Mouse (Mus musculus) retina, adult 2 months (tissue): Measurements from ENCODE around the gene Ndufb10.
A peak's percentile ranks its signal among the peaks of the same experiment; 100 is the strongest.
"Not testable (repeated sequence)": the region's sequence is repeated elsewhere in the genome, so short reads cannot be mapped to it uniquely, and the experiment has no call there.

ENCODE experiments used
- DNase-seq: peaks from one replicate; pipeline ENCODE4 v3.0.0-alpha.2; 2012; ENCODE audit warnings: low read depth, low spot score

Gene Ndufb10

DNA sequence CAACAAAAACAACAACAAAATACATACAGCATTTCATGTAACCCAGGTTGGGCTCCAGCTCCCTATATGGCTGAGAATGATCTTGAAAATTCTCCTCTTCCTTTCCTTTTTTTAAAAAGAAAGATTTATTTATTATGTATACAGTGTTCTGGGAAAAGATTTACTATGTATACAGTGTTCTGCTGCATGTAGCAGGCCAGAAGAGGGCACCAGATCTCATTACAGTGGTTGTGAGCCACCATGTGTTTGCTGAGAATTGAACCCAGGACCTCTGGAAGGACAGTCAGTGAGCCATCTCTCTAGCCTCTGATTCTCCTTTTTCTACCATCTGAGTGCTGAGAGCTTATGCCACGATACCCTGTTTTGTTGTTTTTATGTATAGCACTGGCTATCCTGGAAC is 10.2 kb upstream of the Ndufb10 start:
- no peak for DNase-seq

DNA sequence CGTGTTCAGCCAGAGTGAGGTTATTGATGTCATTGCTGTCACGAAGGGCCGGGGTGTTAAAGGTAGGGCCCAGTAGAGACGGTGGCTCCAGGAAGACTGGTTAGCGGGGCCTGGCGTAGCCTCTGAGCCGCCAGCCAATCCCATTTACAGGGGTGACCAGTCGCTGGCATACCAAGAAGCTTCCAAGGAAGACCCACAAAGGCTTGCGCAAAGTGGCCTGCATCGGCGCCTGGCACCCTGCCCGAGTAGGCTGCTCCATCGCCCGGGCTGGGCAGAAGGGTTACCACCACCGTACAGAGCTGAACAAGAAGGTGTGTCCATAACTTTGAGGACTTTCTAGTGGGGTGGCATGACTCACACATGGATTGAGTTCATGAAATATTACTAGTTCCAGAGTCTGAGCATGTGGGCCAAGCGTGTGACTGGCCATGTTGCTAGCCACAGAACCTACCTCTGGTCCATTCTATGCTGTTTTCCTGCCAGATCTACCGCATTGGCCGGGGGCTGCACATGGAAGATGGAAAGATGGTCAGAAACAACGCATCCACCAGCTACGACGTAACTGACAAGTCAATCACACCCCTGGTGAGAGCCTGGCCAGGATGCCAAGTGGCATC is 9.3 kb upstream of the Ndufb10 start:
- no peak for DNase-seq

DNA sequence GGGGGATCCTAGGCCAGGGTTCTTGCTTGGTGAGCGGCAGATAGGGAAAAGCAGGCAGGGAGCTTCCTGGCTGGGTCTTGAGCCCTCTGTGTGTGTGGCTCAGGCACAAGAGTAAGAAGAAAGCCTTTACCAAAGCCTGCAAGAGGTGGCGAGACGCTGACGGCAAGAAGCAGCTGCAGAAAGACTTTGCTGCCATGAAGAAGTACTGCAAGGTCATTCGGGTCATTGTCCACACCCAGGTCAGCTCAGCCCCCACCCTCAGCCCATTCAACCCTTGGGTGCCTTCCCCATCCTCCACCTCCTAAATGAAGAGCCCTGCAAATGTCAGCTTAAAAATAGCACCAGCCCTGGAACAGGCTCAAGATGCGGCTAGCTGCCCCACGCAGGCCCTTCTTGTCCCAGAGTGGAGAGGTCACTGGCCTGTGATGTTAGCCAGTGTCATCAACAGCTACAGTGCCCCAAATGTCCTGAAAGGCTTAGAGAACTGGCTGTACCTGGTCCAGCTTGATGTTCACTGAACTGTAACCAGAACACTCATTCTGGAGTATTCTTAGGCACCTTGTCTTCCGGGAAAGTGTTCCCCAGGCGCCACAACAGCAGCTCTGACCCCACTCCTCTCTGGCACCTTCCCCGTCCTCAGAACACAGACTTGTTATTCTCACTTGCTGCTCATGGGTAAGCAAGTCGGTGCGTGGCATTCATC is 8.1 kb upstream of the Ndufb10 start:
- DNase-seq: no peak

DNA sequence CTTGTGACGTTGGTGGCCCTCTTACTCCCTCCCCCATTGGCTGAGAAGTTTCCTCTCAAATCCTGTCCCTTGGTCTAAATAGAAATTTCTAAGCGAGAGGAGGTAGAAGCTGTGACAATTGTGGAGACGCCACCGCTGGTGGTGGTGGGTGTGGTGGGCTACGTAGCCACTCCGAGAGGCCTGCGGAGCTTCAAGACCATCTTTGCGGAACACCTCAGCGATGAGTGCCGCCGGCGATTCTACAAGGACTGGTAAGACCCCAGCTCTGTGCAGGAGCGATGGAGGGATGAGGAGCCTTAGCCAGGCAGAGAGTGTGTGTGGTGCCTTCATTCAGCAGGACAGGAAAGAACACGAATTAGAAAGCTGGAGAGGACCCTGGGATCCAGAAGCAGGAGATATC is 6.5 kb upstream of the Ndufb10 start:
- DNase-seq: no peak

DNA sequence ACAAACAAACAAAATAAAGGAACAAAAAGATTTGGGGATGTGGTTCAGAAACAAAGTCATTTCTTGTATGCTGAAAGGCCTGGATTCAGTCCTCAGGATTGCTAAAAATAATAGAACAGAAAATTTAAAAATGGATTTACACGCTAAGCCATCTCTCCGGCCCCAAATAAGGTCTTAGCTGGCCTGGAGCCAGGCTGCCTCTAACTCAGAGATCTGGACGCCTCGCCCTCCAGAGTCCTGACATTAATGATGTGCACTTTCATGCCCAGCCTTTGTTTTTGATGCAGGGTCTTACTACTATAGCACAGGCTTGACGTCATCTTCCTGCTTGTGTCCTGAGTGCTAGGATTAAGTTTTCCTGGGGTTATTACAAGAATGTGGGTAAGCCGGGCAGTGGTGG is 4.8 kb upstream of the Ndufb10 start:
- no peak for DNase-seq

DNA sequence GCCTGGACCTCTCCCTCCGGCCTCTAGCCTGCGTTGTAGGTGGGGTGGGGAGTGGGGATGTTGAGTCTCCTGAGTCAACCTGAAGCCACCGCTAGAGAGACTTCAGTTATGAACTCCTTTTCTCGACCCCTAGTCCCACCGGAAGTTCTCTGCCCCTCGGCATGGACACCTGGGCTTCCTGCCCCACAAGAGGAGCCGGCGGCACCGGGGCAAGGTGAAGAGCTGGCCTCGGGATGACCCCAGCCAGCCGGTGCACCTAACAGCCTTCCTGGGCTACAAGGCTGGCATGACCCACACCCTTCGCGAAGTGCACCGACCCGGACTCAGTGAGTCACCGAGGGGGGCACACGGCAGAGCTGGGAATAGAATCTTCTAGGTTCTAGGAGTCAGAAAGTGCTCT is 3.9 kb upstream of the Ndufb10 start:
- DNase-seq: no peak

DNA sequence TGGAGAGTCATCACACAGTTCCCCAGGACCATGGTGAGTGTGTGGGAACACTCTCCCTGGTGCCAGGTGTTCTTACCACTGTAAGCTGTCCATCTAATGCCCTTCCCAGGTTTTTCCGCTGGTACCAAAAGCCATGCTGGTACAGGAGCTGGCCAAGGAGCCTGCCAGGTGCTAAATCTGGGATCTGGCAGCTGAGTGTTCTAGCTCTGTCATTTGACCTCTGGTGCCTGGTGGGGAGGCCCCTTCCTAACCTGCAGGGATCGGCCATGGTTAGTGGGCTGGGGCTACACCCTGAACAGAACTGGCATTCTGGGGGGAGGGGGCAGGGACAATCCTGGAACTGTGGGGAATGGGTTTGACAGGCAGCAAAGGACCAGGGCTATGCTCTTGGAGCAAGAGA is 3.3 kb upstream of the Ndufb10 start, which contains the start of gene Rpl3l:
Gene Rpl3l (plus strand): TSS at position 203 of the 400 bp plus-strand sequence.
- no peak for DNase-seq

DNA sequence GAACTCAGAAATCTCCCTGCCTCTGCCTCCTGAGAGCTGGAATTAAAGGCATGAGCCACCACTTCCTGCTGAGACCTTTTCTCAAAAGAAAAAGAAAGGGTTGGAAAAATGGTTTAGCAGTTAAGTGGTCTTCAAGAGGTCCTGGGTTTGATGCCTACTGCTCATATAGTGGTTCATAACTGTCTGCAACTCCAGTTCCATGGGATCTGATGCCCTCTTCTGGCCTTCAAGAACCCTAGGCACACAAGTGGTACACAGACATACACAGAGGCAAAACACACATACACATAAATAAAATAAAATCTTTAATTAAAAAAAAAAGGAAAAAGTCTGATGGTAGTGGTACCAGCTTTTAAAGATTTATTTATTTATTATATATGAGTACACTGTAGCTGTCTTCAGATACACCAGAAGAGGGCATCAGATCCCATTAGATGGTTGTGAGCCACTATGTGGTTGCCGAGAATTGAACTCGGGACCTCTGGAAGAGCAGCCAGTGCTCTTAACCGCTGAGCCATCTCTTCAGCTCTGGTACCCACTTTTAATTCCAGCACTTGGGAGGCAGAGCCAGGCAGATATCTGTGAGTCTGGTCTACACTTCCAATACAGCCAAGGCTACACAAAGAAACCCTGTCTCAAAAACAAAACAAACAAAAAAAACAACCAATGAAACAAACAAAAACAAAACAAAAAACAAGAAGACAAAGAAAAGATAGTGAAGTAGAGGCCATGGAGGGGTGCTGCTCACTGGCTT is 1.5 kb upstream of the Ndufb10 start:
- no peak for DNase-seq

DNA sequence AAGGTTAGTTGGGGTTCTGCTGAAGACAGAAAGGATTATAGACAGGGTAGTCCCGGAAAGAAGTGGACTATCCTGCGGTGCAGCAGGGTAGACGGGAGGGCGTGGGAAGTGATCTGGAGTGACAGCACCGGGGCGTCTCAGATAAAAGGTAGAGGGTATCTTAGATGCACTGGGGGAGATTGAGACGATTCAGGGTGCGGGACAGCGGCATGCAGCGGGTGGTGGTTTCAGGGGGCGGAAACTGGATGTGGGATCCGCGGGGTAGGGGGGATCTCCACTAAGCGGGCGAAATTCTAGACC is 447 bp downstream of the Ndufb10 start:
- no peak for DNase-seq

DNA sequence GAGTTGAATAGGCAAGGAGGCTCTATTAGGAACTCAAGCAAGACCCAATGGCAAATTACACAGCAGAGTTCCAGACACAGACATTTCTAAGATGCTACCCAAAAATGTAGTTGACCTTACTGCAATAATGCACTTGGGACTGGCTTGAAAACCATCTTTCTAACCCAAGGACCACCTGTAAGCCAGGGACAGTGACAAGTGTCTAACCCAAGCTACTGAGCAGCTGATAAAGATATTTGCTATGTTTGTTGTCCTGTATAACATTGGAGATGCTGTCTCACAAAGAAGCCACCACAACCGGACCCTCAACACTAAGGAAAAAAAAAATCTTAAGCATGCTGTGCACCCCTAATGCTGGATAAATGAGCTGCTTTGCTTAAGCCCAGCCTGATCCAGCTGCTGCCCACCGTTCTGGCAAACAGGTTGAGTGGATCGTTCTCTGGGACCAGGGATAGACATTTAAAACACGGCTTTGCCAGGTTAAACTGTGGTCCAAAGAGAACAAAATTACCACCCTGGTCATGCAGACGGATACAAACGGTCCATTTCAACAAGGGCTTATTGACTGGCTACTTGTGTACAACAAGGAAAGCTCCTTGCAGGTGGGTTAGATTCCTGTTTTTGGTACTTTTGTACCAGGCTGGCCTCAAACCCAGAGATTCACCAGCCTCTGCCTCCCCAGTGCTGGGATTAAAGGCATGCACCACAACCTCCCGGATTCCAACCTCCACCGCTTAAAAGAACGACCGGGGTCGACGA is 977 bp downstream of the Ndufb10 start:
- no peak for DNase-seq

DNA sequence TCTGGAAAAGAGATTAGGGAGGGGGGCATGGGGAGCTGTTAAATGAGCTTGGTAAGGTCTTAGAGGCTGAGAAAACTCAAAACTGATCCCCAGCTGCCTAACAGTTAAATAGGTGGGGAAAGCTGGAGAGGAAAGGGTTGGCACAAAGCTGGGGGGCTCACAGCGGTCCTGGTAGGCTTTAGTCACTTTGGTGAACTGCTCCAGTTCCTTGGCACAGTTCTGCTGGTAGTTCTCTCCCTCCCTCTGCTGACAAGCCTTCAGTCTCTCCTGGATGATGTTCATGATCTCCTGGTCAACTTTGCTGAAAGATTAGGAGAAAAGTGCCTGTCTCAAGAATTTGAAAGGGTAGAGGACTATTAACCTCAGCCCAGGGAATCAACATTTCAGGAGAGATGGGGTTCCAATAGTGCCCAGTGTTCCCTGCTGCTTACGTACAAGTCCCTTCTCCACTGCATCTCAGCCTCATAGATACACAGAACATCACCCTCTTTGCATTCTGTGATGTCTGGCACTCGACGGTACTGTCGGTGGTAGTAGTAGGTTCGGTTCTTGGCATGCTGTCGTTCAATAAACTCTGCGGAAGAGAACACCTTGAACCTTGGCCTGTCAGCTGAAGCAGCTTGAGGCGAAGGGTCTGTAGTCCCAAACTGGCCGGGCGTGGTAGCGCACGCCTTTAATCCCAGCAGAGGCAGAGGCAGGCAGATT is 1.9 kb downstream of the Ndufb10 start:
- no peak for DNase-seq

DNA sequence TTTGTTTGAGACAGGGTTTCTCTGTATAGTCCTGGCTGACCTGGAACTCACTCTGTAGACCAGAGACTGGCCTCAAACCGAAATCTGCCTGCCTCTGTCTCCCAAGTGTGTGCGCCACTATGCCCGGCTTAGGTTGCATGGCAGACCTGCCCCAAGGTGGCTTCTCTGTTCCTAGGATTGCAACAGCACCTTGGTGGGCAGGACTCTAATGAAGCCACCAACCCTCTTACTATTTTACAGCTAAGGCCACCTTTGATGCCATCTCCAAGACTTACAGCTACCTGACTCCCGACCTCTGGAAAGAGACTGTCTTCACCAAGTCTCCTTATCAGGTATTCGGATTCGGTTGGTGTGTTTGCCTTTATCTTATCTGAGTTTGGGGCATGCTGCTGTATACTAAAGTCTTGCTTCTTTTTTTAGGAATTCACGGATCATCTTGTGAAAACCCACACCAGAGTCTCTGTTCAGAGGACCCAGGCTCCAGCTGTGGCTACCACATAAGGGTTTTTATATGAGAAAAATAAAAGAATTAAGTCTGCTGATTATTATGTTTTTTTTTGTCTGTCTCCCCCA is 2.8 kb downstream of the Ndufb10 start:
- DNase-seq: not testable (repeated sequence)

DNA sequence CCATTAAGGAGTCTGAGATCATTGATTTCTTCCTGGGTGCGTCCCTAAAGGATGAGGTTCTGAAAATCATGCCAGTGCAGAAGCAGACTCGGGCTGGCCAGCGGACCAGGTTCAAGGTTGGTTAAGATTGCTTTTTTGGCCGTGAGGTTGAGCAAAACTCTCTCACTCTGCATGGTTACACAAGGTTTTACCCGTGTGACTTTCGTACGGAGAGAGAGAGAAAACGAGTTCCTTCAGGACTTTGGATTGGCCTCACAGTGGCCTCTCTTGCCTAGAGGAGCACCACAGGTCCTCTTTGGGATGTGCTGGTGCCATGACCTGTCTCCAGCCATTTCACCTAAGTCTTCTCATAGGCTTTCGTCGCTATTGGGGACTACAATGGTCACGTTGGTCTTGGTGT is 3.7 kb downstream of the Ndufb10 start:
- DNase-seq: not testable (repeated sequence)

DNA sequence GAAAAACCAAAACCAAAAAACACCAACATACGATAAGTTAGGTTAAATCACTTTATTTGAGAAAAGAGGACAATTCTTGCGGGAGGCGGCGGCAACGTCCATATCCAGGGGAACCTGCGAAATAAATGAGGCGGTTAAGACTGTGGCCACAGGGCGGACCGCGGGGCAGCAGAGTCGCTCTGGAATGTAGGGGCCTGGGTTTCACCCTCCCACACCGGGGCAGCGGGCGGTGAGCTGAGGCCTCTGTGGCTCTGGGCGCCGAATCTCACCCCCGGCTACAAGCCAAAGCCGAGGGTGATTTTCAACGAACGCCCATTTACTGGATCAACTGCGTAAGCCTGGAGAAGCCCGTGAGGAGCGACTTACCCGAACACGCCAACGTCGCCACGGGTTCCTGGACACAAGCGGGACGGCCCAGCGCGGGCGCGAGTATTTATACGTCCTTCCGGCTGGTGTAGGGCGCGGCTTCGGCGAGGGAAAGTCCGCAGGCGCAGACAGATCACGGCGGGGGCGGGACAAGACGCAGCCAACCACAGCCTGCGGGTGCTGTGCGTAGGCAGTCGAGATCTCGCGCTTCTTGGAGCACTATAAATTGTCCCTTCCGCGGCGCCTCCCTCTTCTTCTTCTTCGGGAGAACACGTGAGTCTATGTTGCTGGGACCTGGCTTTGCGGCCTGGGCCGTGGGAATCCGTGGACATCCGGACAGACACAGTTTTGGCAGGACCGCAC is 4.6 kb downstream of the Ndufb10 start:
- peak; percentile 94 for DNase-seq

DNA sequence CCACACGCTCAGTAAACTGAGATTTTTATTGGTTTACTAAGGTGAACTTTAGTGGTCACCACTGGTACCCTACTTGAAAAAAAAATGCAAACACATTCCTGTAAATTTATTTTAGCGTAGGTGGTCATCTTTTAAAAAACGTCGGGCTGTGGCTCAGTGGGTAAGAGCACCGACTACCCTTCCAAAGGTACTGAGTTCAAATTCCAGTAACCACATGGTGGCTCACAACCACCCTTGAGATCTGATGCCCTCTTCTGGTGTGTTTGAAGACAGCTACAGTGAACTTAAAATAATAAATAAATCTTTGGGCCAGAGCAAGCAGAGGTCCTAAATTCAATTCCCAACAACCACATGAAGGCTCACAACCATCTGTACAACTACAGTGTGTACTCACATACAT is 5.3 kb downstream of the Ndufb10 start:
- DNase-seq: not testable (repeated sequence)

DNA sequence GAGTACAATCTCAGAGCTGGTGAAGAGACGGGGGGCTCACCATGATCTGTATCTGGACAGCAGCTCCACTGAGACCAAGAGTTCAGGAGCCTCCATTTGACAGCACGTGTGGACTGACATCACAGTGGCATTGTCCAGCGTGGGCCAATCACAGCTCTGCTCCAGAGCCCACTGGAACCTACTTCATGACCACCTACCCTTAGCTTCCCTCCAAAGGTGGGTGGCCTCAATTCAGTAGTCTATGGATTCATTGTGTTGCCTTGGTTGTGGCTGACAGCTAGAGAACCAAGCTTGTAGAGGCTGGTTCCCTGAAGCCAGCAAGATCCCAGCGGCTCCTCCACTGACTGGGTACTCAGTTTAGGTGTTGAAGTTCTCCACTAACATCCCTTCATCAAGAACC is 6.3 kb downstream of the Ndufb10 start, which contains the start of the genes Rnf151 and Rps2:
Gene Rnf151 (minus strand): TSS at position 121 of the 400 bp plus-strand sequence.
Gene Rps2 (plus strand): TSS at position 174 of the 400 bp plus-strand sequence.
- DNase-seq: no peak

DNA sequence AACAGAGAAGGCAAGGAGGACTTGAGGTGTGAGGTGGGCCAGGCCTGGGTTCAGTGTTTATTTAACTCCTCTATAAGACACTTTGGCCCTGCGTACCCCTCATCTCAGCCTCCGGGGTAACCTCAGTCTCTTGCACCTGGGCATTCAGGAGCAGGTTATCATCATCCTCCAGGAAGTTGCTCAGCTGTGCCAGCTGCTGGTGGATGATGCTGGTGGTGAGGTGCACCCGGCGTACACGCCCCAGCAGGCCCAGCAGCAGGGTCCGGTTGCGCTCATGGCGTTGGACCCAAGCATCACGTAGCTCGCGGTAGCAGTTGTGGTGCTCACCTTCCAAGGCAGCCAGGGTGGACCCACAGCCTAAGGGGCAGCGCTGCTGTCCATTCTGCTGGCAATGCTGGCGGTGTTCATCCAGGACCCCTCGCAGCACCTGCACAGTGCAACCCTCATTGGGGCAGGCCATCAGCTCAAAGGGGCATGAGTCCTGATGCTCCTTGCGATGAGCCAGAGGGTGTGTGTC is 8.1 kb downstream of the Ndufb10 start:
- DNase-seq: no peak

DNA sequence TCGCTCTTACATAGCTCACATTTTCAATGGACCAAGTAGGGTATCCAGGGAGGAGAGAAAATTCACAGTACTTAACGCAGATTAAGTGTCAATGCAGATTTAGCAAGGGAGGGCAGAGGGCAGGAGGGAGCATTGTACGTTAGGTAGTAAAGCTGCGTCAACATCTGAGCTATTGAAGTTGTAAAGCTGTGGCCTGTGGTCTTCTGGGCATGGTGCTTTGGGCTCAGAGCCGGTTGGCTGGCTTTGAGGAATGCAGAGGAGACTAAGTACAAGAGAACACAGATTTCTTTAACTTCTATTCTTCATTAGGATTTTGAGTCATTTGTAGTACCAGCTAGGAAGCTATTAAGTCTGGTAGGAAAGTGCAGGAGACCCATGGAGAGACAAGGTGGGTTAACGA is 8.7 kb downstream of the Ndufb10 start:
- DNase-seq: no peak

DNA sequence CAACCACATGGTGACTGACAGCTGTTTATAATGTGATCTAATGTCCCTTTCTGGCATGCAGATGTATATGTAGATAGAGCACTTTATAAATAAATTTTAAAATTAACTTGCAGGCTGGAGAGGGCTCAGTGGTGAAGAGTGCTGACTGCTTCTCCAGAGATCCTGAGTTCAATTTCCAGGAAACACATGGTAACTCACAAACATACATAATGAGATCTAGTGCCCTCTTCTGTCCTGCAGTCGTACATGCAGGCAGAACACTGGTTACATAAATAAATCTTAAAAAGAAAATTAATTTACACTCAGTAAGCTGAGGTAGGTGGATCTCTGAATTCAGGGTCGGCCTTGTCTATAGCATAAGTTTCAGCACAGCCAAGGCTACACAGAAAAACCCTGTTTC is 15.6 kb downstream of the Ndufb10 start:
- no peak for DNase-seq

DNA sequence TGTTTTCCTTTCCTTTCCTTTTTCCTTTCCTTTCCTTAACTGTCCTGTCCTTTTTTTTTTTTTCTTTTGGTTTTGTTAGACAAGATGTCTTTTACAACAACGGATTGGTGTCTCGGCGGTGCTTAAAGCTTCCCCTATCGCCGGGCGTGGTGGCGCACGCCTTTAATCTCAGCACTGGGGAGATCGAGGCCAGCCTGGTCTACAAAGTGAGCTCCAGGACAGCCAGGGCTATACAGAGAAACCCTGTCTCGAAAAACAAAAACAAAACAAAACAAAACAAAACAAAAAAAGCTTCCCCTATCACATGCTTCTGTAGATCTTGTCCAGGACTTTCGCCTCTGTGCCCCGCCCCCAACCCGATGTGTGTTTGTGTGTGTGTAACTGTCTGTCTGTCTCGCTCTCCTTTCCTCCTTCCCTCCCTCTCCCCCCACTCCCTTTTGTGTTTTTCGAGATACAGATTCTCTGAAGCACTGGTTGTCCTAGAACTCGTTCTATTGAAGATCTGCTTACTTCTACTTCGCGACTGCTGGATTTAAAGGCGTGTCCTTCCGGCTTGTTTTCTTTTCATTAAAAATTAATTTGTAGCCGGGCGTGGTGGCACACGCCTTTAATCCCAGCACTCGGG is 16.4 kb downstream of the Ndufb10 start:
- DNase-seq: no peak
